Mouse (Mus musculus) liver, adult (tissue): ENCODE measurements around the gene Lrrk1.

Source experiments
- GATA4 ChIP-seq: IDR thresholded peaks from 2 replicates; pipeline ENCODE4 v1.6.1; 2014; ENCODE audit warnings: mild to moderate bottlenecking, low read length; ENCODE audit not compliant: insufficient replicate concordance

Gene Lrrk1

GRCm38 (mm10) chr7:66259436-66260206 lies 128.5 kb downstream of the Lrrk1 start:
- TF ChIP-seq GATA4, result no peak

DNA sequence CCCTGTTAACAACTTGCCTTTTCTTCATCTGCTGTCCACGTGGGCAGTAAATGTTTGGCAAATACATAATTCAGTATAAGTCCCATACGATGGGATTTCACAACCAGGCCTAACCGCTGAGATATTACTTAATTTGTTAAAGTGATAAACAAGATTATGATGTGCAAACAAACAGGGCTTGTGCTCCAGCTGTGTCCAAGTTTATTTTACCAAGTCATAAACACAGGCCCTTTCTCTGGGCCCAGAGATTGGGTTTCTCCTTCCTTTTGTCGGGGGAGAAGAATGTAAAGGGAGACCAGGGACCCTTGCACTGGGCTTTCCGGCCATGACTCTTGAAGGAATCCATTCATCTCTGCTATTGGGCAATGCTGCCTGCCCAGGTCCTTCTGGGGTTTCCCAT lies 129.2 kb downstream of the Lrrk1 start:
- no peak for TF ChIP-seq GATA4

DNA sequence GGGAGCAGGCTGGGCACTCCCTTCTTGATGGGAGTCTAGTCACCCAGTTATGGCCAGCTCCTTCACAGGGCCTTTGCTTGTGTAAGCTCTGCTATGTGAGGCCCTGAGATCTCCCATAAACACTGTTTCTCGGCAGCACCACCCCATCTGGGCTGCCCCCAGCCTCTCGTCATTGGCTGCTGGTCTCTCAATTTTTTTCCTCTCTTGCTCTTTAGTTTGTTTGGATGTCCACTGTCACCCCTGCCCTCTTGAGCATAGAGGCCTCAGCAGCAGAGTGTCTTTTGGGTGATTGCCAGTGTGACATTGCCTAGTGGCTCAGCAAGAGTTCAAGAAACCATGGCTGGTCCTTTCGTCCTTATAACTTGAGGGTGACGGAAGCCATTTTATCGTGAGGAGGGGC lies 130.9 kb downstream of the Lrrk1 start:
- no peak for TF ChIP-seq GATA4

- peak; percentile 7; the same call in 1 of the 2 replicates for TF ChIP-seq GATA4
Measured at GRCm38 (mm10) chr7:66256441-66256840, 131.7 kb downstream of the Lrrk1 start.

GRCm38 (mm10) chr7:66254993-66255392 lies 133.2 kb downstream of the Lrrk1 start:
- TF ChIP-seq GATA4, result peak; percentile 31; the same call in 1 of the 2 replicates

- peak; percentile 95; the same call in 1 of the 2 replicates for TF ChIP-seq GATA4
Measured at GRCm38 (mm10) chr7:66253975-66254651, 134.0 kb downstream of the Lrrk1 start.

GRCm38 (mm10) chr7:66250030-66250429 lies 138.1 kb downstream of the Lrrk1 start:
- TF ChIP-seq GATA4, result no peak

DNA sequence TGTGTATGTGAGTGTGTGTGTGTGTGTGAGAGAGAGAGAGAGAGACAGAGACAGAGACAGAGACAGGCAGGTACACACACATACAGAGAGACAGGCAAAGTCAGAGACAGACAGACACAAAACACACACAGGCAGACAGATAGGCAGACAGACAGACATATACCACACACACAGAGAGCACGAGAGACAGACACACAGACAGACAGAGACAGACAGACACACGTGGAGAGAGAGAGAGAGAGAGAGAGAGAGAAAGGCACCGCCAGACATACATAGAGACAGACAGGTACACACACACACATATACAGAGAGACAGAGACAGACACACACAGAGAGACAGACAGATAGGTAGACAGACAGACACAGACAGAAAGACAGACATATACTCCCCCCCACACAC lies 138.7 kb downstream of the Lrrk1 start:
- no peak for TF ChIP-seq GATA4

DNA sequence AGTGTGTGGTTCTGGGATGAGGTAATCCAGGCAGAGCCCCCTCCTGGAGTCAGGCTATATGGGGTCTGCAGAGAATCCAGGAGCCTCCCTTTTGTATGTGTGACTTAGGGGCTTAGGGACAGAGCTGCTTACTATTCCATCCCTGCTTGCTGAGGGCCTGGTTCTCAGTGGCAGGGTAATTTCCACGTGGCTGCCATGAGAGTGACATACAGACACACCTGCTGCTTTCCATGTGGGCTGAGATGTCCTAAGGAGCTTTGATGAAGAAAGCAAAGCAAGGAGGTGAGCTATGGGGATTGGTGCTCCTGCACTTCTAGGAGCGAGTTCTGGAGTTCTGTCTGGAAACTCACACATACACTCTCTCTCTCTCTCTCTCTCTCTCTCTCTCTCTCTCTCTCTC lies 139.1 kb downstream of the Lrrk1 start:
- no peak for TF ChIP-seq GATA4

DNA sequence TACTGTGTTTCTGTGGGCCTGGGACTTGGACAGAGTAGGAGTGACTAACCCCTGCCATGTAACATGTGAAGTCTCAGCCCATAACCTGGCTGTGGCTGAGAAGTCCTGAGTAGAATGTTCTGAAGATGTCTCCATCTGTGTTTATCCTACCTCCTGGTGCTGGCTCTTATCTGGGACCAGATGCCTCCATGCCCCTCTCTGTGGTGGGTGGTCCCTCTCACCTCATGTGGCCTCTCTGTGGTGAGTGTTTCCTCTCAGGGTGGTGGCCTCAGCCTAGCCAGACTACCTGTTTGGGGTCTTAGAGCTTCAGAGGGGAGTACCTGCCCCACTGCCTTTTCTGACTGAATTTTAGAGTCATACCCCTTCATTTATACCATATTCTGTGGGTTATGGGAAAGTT lies 139.9 kb downstream of the Lrrk1 start:
- no peak for TF ChIP-seq GATA4

GRCm38 (mm10) chr7:66247274-66248021 lies 140.7 kb downstream of the Lrrk1 start:
- TF ChIP-seq GATA4, result no peak

GRCm38 (mm10) chr7:66246716-66247235 lies 141.4 kb downstream of the Lrrk1 start:
- TF ChIP-seq GATA4, result no peak

- TF ChIP-seq GATA4, result no peak
Measured at GRCm38 (mm10) chr7:66245646-66246045, 142.5 kb downstream of the Lrrk1 start.

GRCm38 (mm10) chr7:66243766-66244325 lies 144.3 kb downstream of the Lrrk1 start:
- no peak for TF ChIP-seq GATA4

GRCm38 (mm10) chr7:66241855-66242412 lies 146.2 kb downstream of the Lrrk1 start:
- no peak for TF ChIP-seq GATA4
